Mouse (Mus musculus) Patski (cell line): Measurements from ENCODE around the gene Lalba. TPM values are rescaled to one million over a fixed set of nuclear protein-coding genes. Genes with fewer than 3 reads are reported as not detected.

ENCODE experiments used
- ATAC-seq: fragments of 100-300 bp; one replicate; pipeline ENCODE4 v1.8.0; 2021
- CTCF ChIA-PET: fragments of 350-600 bp; sonication (Branson Sonifier 250); formaldehyde crosslinking; loops from one replicate; lab custom pipeline; 2022; ENCODE audit warnings: inconsistent platforms; lab: Charles Lee
- POLR2A ChIA-PET: fragments of 350-600 bp; sonication (Branson Sonifier 250); formaldehyde crosslinking; loops from one replicate; lab custom pipeline; 2022; ENCODE audit warnings: antibody characterized with exemption, inconsistent platforms; lab: Charles Lee
- DNase-seq: peaks from one replicate; pipeline ENCODE4 v3.0.0-alpha.2; 2011; ENCODE audit warnings: low read depth, low spot score
- H3K27me3 ChIP-seq: fragments of 371-371 bp; one replicate; pipeline ENCODE4 v1.5.1; 2021
- CTCF ChIP-seq: fragments of 100-300 bp; IDR thresholded peaks from one replicate; pipeline ENCODE4 v1.5.1; 2021
- in situ Hi-C: fragments of 300-500 bp; cut with MboI; formaldehyde crosslinking; loops from 3 replicates; pipeline ENCODE4 v1.11.1; 2018; ENCODE audit warnings: low pct_unique_long_range_greater_than_20kb, mixed read lengths
- polyA plus RNA-seq: library from polyadenylated mRNA; unstranded; gene quantifications from one replicate; pipeline ENCODE4 v1.2.3, GENCODE M21; 2021

Gene Lalba
- polyA plus RNA-seq, 1 experiment from 2014 or later = not detected

- ChIA-PET POLR2A (interaction anchor here (0.5 to 1.5 kb wide), 3 partner anchors 10 to 109 kb away, joined by 3 read pairs; no protein-coding TSS in a partner anchor), CTCF (no interaction called here)
- DNase-seq = no peak
- in situ Hi-C loops = loop anchor here (5.0 kb wide), 1 partner anchor 104 kb away; no protein-coding TSS in a partner anchor
- H3K27me3 ChIP-seq = no peaks in the 10 kb centered on the region
- peak; percentile 52 for ATAC-seq
- no peak for TF ChIP-seq CTCF
Measured at GRCm38 (mm10) chr15:98512799-98513321, 30.3 kb upstream of the Lalba start.

- CTCF ChIA-PET = no interaction called here
- POLR2A ChIA-PET = no interaction called here
- DNase-seq = no peak
- ATAC-seq = no peak
- in situ Hi-C loops = loop anchor here (5.0 kb wide), 1 partner anchor 105 kb away; no protein-coding TSS in a partner anchor
- no peaks in the 10 kb centered on the region for H3K27me3 ChIP-seq
- TF ChIP-seq CTCF = no peak
Measured at GRCm38 (mm10) chr15:98512232-98512631, 29.7 kb upstream of the Lalba start.

GRCm38 (mm10) chr15:98511386-98511928 is 28.9 kb upstream of the Lalba start:
- DNase-seq = no peak
- no peak for TF ChIP-seq CTCF
- in situ Hi-C loops = loop anchor here (5.0 kb wide), 1 partner anchor 106 kb away; no protein-coding TSS in a partner anchor
- no peak for ATAC-seq
- ChIA-PET POLR2A (no interaction called here), CTCF (no interaction called here)
- no peaks in the 10 kb centered on the region for H3K27me3 ChIP-seq

- POLR2A ChIA-PET = no interaction called here
- H3K27me3 ChIP-seq = no peaks in the 10 kb centered on the region
- TF ChIP-seq CTCF = peak; percentile 85
- CTCF ChIA-PET = no interaction called here
- in situ Hi-C loops = loop anchor here (5.0 kb wide), 1 partner anchor 107 kb away; no protein-coding TSS in a partner anchor
- ATAC-seq (no peak), DNase-seq (no peak)
Measured at GRCm38 (mm10) chr15:98510438-98511385, 28.2 kb upstream of the Lalba start.

GRCm38 (mm10) chr15:98509387-98509786 is 26.9 kb upstream of the Lalba start:
- ATAC-seq (no peak), DNase-seq (no peak)
- ChIA-PET POLR2A (no interaction called here), CTCF (no interaction called here)
- in situ Hi-C loops = no loop called here
- TF ChIP-seq CTCF = peak; percentile 21
- no peaks in the 10 kb centered on the region for H3K27me3 ChIP-seq

- TF ChIP-seq CTCF = no peak
- DNase-seq (no peak), ATAC-seq (no peak)
- POLR2A ChIA-PET = no interaction called here
- in situ Hi-C loops = no loop called here
- H3K27me3 ChIP-seq = no peaks in the 10 kb centered on the region
- CTCF ChIA-PET = no interaction called here
Measured at GRCm38 (mm10) chr15:98507321-98507720, 24.8 kb upstream of the Lalba start.

- ChIA-PET POLR2A (interaction anchor here (1.2 kb wide), 1 partner anchor 52 kb away, joined by 3 read pairs; no protein-coding TSS in a partner anchor), CTCF (no interaction called here)
- ATAC-seq = no peak
- no peak for DNase-seq
- TF ChIP-seq CTCF = peak; percentile 34
- in situ Hi-C loops = no loop called here
- H3K27me3 ChIP-seq = no peaks in the 10 kb centered on the region
Measured at GRCm38 (mm10) chr15:98506253-98506957, 23.9 kb upstream of the Lalba start.

GRCm38 (mm10) chr15:98504514-98504913 is 22.0 kb upstream of the Lalba start:
- TF ChIP-seq CTCF = peak; percentile 86
- CTCF ChIA-PET = no interaction called here
- POLR2A ChIA-PET = no interaction called here
- no peaks in the 10 kb centered on the region for H3K27me3 ChIP-seq
- DNase-seq (no peak), ATAC-seq (peak; percentile 35)
- in situ Hi-C loops = no loop called here

GRCm38 (mm10) chr15:98503317-98503716 is 20.8 kb upstream of the Lalba start:
- TF ChIP-seq CTCF = no peak
- in situ Hi-C loops = no loop called here
- ChIA-PET POLR2A (no interaction called here), CTCF (interaction anchor here (0.7 kb wide), 1 partner anchor 94 kb away, joined by 3 read pairs; no protein-coding TSS in a partner anchor)
- DNase-seq = no peak
- no peaks in the 10 kb centered on the region for H3K27me3 ChIP-seq
- ATAC-seq = no peak

- DNase-seq (no peak), ATAC-seq (no peak)
- in situ Hi-C loops = no loop called here
- CTCF ChIA-PET = no interaction called here
- POLR2A ChIA-PET = no interaction called here
- TF ChIP-seq CTCF = no peak
- no peaks in the 10 kb centered on the region for H3K27me3 ChIP-seq
Measured at GRCm38 (mm10) chr15:98497631-98498030, 15.1 kb upstream of the Lalba start.
